Mouse (Mus musculus): ENCODE results near the gene Dcun1d3.

The Dcun1d3 gene

GRCm38 (mm10) chr7:119807396-119807795 lies 88.7 kb downstream of the Dcun1d3 start:
- in situ Hi-C loops (cut with MboI, MseI), result no loop called here

All from regulatory T cell (primary cell).